Mouse (Mus musculus): ENCODE results near the gene H13.
A peak's percentile ranks its signal among the peaks of the same experiment; 100 is the strongest.

H13 gene

GRCm38 (mm10) chr2:152669256-152669638, at the start of gene H13:
Gene H13 (plus strand): TSS chr2:152669461.
- DNase-seq (ENCODE audit: low spot score in 2 of 2), result peak; percentile 87 to 88

DNA sequence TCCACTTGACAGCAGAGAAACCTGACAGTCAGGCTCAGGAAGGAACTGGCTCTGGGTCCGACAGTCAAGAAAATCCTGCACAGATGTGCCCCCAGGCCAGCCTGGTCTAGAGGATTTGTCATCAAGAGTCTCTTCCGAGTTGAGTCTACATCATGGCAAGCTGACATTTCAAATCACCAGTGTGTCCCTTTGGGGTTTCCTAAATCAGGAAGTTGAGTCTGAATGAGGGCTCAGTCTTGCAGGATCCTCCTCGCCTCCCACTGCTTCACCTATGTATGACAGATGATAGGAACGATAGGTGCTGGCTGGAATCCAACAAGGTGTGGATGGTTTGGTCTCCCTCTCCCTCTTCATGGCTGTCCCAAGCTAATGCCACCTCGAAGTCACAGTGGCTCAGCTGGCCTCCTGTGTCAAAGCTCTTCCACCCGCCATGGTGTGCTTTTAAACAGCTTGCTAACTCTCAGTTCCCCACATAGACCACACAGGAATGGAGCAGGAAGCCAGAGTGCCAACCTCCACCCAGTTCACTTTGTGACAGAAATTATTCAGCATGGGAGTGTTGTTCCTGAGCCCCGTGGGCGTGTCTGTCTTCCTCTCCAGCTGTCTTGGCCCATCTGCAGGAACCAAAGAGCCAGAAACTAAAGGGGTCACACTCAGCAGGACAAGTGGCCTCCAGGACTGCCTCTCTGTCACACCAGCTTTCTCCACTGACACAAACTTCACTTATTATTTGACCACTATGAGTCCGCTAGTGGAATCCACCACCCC, 48.7 kb upstream of the H13 start:
- DNase-seq (ENCODE audit: low spot score in 2 of 2), result peak in 1 of 2 experiments; percentile 8

- no peak for DNase-seq (ENCODE audit: low spot score in 2 of 2)
These were observed 47.1 kb upstream of the H13 start for GRCm38 (mm10) chr2:152622151-152622550.

- DNase-seq (ENCODE audit: low spot score in 2 of 2), result no peak
These were observed 46.3 kb upstream of the H13 start, which contains the start of gene Defb25 for GRCm38 (mm10) chr2:152622953-152623352. Gene Defb25 (minus strand): TSS chr2:152623053.

- DNase-seq (ENCODE audit: low spot score in 2 of 2), result no peak
These were observed 44.7 kb upstream of the H13 start for GRCm38 (mm10) chr2:152624566-152624965.

DNA sequence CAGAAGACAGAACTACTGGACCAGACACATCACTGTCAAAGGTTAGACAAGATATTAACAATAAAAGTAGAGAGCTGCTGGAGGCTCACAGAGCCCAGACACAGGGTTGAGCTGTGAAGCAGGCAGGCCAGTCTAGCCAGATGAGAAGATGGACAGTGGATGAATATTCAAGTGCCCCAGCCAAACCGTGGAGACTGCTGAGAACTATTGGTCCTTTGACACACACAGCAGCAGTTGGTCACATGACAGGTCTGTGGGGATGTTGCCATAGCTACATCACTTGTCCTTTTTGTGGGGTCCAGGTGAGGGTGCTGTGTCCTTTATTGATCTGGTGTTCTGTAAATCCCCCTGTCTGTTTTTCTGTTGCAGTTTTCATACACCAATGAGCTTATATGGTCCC, 44.0 kb upstream of the H13 start:
- DNase-seq (ENCODE audit: low spot score in 2 of 2), result no peak

- DNase-seq (ENCODE audit: low spot score in 2 of 2), result no peak
These were observed 42.3 kb upstream of the H13 start, which contains the start of gene Rem1 for GRCm38 (mm10) chr2:152626774-152627591. Gene Rem1 (plus strand): TSS chr2:152626951.

DNA sequence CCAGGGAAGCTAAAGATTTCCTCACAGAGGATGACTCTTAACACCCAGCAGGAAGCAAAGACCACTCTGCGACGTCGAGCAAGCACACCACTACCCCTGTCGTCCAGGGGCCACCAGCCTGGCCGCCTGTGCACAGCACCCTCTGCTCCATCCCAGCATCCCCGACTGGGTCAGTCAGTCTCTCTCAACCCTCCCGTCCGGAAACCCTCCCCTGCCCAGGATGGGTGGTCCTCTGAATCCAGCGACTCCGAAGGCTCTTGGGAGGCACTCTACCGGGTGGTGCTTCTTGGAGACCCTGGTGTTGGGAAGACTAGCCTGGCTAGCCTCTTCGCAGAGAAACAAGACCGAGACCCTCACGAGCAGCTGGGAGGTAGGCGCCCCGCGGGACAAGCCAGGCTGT, 41.2 kb upstream of the H13 start:
- DNase-seq (ENCODE audit: low spot score in 2 of 2), result no peak

DNA sequence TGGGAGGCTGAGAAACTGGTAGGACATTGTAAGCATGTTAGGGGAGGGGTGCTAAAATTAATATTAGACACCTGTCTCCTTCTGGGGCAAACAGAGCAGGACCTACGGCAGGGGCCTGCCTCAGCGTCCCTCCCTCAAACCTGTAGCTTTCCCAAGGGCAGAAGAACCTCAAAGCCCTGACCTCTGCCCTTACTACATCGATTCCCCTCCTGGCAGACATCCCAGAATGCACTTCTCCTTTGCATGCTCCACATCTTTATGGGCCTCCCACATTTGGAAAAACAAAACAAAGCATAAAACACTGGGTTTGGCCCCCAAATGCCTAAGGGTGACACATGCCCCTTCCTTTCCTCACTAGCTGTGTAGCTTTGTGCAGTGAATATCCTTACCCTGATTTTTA, 40.0 kb upstream of the H13 start:
- no peak for DNase-seq (ENCODE audit: low spot score in 2 of 2)

GRCm38 (mm10) chr2:152629904-152630303, 39.4 kb upstream of the H13 start:
- no peak for DNase-seq (ENCODE audit: low spot score in 2 of 2)

GRCm38 (mm10) chr2:152633334-152633733, 35.9 kb upstream of the H13 start:
- DNase-seq (ENCODE audit: low spot score in 2 of 2), result no peak

GRCm38 (mm10) chr2:152634311-152634710, 35.0 kb upstream of the H13 start:
- DNase-seq (ENCODE audit: low spot score in 2 of 2), result no peak

DNA sequence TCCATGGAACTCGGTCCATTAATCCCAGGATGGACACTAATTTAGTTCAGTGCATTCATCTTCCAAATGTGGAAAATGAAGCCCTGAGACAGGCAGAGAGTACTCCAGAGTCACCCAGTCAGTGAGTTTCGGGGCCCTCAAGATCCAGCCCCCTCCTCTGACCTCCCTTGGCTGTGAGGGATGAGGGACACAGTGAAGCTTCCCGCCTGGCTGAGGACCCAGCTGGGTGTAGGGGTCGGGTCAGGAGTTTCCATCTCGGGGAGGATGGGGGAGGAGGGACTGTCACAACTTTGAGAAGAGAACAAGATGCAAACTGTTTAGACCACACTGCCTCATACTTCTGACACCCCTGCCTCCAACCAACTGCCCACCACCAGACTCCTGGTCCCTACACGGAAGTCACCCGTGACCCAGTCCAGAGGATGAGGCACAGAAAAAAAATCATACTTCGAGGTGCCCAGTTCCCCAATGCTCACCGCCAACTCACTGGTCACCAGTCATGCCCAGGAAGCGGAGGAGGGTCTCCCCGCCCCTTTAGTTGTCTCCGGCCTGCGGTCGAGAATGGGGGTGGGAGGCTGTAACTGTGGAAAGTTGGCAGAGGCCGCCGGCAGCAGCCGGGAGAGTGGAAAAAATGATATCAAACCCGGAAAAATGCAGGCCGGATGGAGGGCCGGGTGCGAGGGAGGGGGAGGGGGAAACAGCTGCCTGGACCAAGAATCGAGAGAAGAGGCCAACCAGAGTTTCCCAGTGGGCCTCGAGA, 32.8 kb upstream of the H13 start:
- no peak for DNase-seq (ENCODE audit: low spot score in 2 of 2)

GRCm38 (mm10) chr2:152637006-152637322, 32.3 kb upstream of the H13 start:
- no peak for DNase-seq (ENCODE audit: low spot score in 2 of 2)

DNA sequence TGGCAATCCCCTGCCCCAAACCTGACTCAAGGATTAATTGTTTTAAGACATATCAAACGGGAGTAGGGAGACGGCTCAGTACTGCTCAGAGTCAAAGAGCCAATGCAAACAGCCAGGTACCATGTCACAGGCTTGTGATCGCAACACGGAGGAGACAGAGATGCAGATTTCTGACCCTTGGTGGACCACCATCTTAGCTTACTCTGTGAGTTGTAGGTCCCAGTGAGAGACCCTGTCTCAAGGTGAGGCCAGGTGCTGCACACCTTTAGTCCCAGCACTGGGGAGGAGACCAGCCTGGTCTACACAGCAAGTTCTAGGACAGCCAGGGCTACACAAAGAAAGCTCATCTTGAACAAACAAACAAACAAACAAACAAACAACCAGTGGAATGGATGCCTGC, 31.9 kb upstream of the H13 start:
- DNase-seq (ENCODE audit: low spot score in 2 of 2), result no peak

DNA sequence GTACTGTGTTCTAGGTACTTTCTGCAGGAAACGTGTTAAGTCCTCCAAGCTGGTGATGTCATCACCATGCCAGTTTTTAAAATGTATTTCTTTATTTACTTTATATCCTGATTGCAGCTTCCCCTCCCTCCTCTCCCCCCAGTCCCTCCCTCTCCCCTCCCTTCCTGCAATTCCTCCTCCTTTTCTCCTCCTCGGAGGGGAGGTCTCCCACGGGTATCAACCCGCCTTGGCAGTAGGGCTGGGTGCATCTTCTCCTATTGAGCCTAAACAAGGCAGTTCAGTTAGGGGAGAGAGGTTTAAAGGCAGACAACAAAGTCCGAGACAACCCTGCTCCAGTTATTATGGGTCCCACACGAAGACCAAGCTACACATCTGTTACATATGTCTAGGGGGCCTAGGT, 30.4 kb upstream of the H13 start:
- no peak for DNase-seq (ENCODE audit: low spot score in 2 of 2)

- no peak for DNase-seq (ENCODE audit: low spot score in 2 of 2)
These were observed 29.7 kb upstream of the H13 start for GRCm38 (mm10) chr2:152639406-152640113.

GRCm38 (mm10) chr2:152652901-152653620, 16.2 kb upstream of the H13 start:
- no peak for DNase-seq (ENCODE audit: low spot score in 2 of 2)

- peak; percentile 74 to 82 for DNase-seq (ENCODE audit: low spot score in 2 of 2)
These were observed 15.2 kb upstream of the H13 start for GRCm38 (mm10) chr2:152653874-152654715.

DNA sequence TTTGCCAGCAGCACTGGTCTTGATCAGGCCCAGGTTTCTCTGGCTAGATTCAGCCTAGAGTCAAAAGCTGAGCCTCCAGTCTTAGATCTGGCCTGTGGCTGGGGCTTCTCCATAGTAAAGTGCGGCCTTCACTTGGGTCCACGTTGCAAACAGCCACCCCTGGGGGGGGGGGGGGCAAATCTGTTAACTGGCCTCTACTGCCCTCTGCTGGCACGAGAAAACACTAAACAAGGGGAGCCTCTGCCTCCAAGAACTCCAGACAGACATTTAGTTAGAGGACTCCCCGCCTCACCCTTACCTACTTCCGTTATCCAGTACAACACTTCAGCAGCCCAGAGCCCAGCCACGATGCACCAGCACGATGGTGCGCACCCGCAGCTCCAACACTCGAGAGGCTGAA, 11.9 kb upstream of the H13 start:
- DNase-seq (ENCODE audit: low spot score in 2 of 2), result no peak

Data from right cerebral cortex, postnatal 36 days (tissue).